ENCODE assay signal across 12 mouse cellular contexts in genomic region chr2:73560445-73560844, GRCm38 (mm10). TPM values are rescaled to one million over a fixed set of nuclear protein-coding genes. Genes with fewer than 3 reads are reported as not detected.
DNase-seq lines count a peak whose midpoint lies in the region; ATAC-seq and TF ChIP-seq lines count a peak whose summit lies in the region.
"Had no signal": no experiment of that assay in that cellular context is flagged by ENCODE, and none has a peak within 500 bp of the region (broad histone marks: within the 10 kb centered on the region; RNA-seq: fewer than 3 reads in every experiment).

No protein-coding gene starts in this region.

- peak overlapping the region; percentile 34 for H3K4me3 ChIP-seq in lung, embryonic 14.5 days (ENCODE audit: low read depth, low read length)
- H3K4me3 ChIP-seq in lung, adult 2 months (replicated peaks; ENCODE audit: extremely low read depth, low read depth, low read length): no peak overlapping the region
- peak overlapping the region; percentile 38 for H3K4me3 ChIP-seq in forebrain, embryonic 16.5 days (replicated peaks; ENCODE audit: low read length)
- H3K4me3 ChIP-seq in liver, embryonic 15.5 days (replicated peaks): no peak overlapping the region; the same call in 1 of the 2 replicates
- peak overlapping the region; percentile 42 for H3K4me3 ChIP-seq in stomach, embryonic 16.5 days (replicated peaks; ENCODE audit: low read length)

- ATAC-seq in lung, embryonic 14.5 days (ENCODE audit: insufficient read depth): 0 out of 2 replicates have a peak, but pooled peaks have one; percentile 19
- ATAC-seq in forebrain, embryonic 16.5 days: no peak
- no peak for ATAC-seq in liver, embryonic 15.5 days (ENCODE audit: insufficient read depth)
- ATAC-seq in stomach, embryonic 16.5 days (ENCODE audit: insufficient read depth, low FRiP score): no peak
- ATAC-seq in erythroblast, adult 5-6 weeks (replicated peaks; ENCODE audit: low FRiP score, poor library complexity, severe bottlenecking): no peak
- ATAC-seq: Patski had no signal

- H3K9me3 ChIP-seq in lung, embryonic 14.5 days (ENCODE audit: low read depth, low read length): no peaks in the 10 kb centered on the region
- no peaks in the 10 kb centered on the region for H3K9me3 ChIP-seq in forebrain, embryonic 16.5 days (ENCODE audit: control insufficient read depth, low read length)
- H3K9me3 ChIP-seq in liver, embryonic 15.5 days (replicated peaks): no peaks in the 10 kb centered on the region
- H3K9me3 ChIP-seq in stomach, embryonic 16.5 days (replicated peaks; ENCODE audit: control insufficient read depth, low read length): no peaks in the 10 kb centered on the region

- peak overlapping the region; percentile 67 for H3K4me2 ChIP-seq in lung, embryonic 14.5 days
- H3K4me2 ChIP-seq in forebrain, embryonic 16.5 days (ENCODE audit: low read length): peak overlapping the region; percentile 64
- H3K4me2 ChIP-seq in liver, embryonic 15.5 days: peak overlapping the region; percentile 58
- H3K4me2 ChIP-seq in stomach, embryonic 16.5 days (ENCODE audit: low read depth, low read length): peak overlapping the region; percentile 82

- H3K27ac ChIP-seq in lung, embryonic 14.5 days (ENCODE audit: low read depth): no peak overlapping the region
- H3K27ac ChIP-seq in forebrain, embryonic 16.5 days (ENCODE audit: low read length): no peak overlapping the region
- H3K27ac ChIP-seq in liver, embryonic 15.5 days (replicated peaks): no peak overlapping the region
- no peak overlapping the region for H3K27ac ChIP-seq in stomach, embryonic 16.5 days (ENCODE audit: low read length)

- TF ChIP-seq CTCF in lung, embryonic 14.5 days (IDR thresholded peaks at IDR 0.05; ENCODE audit: low read depth): no peak
- no peak for TF ChIP-seq CTCF in lung, adult 2 months (IDR thresholded peaks at IDR 0.05; ENCODE audit: insufficient read depth, low read length)

- peak overlapping the region; percentile 34; the same call in 1 of the 2 replicates for H3K9ac ChIP-seq in lung, embryonic 14.5 days
- no peak overlapping the region for H3K9ac ChIP-seq in forebrain, embryonic 16.5 days (replicated peaks; ENCODE audit: low read depth, low read length)
- no peak overlapping the region for H3K9ac ChIP-seq in liver, embryonic 15.5 days
- no peak overlapping the region for H3K9ac ChIP-seq in stomach, embryonic 16.5 days (ENCODE audit: low read length)

- H3K27me3 ChIP-seq in lung, embryonic 14.5 days (ENCODE audit: insufficient read depth, low read length): no peaks in the 10 kb centered on the region
- H3K27me3 ChIP-seq in forebrain, embryonic 16.5 days (replicated peaks; ENCODE audit: control insufficient read depth, insufficient read depth, low read length): no peaks in the 10 kb centered on the region
- H3K27me3 ChIP-seq in liver, embryonic 15.5 days: peaks cover 6% of the 10 kb centered on the region; the same call in 1 of the 2 replicates
- H3K27me3 ChIP-seq in stomach, embryonic 16.5 days (ENCODE audit: control insufficient read depth, insufficient read depth, low read length): no peaks in the 10 kb centered on the region
- H3K27me3 ChIP-seq: Patski had no signal

- no peaks in the 10 kb centered on the region for H3K36me3 ChIP-seq in lung, embryonic 14.5 days (ENCODE audit: insufficient read depth)
- no peaks in the 10 kb centered on the region for H3K36me3 ChIP-seq in forebrain, embryonic 16.5 days (ENCODE audit: control insufficient read depth, insufficient read depth)
- no peaks in the 10 kb centered on the region for H3K36me3 ChIP-seq in liver, embryonic 15.5 days (replicated peaks)
- H3K36me3 ChIP-seq in stomach, embryonic 16.5 days (ENCODE audit: control insufficient read depth, insufficient read depth, low read length): no peaks in the 10 kb centered on the region

- TF ChIP-seq POLR2A in lung, adult 2 months (IDR thresholded peaks at IDR 0.05; ENCODE audit: borderline replicate concordance, extremely low read depth, low read depth, low read length): no peak

- DNase-seq in lung, embryonic 14.5 days: peak; percentile 39
- DNase-seq in lung, adult 2 months: no peak
- no peak for DNase-seq in cerebellum, postnatal 10 days
- DNase-seq in frontal cortex, adult 2 months (ENCODE audit: extremely low spot score in 1 of 2, low spot score in 1 of 2): no peak
- DNase-seq: cerebellum, adult 18-20 months; gastrocnemius, postnatal 25 days; left cerebral cortex, postnatal 4 days had no signal

- WGBS in lung, embryonic 14.5 days: 27% methylated on average over 7 of the region's 7 CpGs
- 52% methylated on average over 7 of the region's 7 CpGs for WGBS in lung, adult 2 months
- WGBS in forebrain, embryonic 16.5 days: 45% methylated on average over 7 of the region's 7 CpGs
- 56% methylated on average over 7 of the region's 7 CpGs for WGBS in liver, embryonic 15.5 days (ENCODE audit: insufficient replicate concordance)
- 50% methylated on average over 7 of the region's 7 CpGs for WGBS in stomach, embryonic 16.5 days

- H3K4me1 ChIP-seq in lung, embryonic 14.5 days (ENCODE audit: insufficient read depth): no peaks in the 10 kb centered on the region
- H3K4me1 ChIP-seq in lung, adult 2 months (ENCODE audit: control insufficient read depth, insufficient read depth, low read length): peaks cover 3% of the 10 kb centered on the region; the same call in 1 of the 2 replicates
- H3K4me1 ChIP-seq in forebrain, embryonic 16.5 days (replicated peaks; ENCODE audit: control insufficient read depth, insufficient read depth, low read length): peaks cover 9% of the 10 kb centered on the region
- peaks cover 15% of the 10 kb centered on the region for H3K4me1 ChIP-seq in liver, embryonic 15.5 days (replicated peaks)
- H3K4me1 ChIP-seq in stomach, embryonic 16.5 days (ENCODE audit: control insufficient read depth, insufficient read depth, low read length): peaks cover 9% of the 10 kb centered on the region

RNA-seq across cellular contexts. Expression of gene Chrna1, which starts 19.7 kb away (rescaled TPM):
- polyA plus RNA-seq in lung, embryonic 14.5 days (2014; fragmentation: Nextera tagmentation; extraction: Ambion mirVana): 0.05 and 0.26 TPM in 2 replicates
- polyA plus RNA-seq in lung, adult 2 months (2012; rRNA removed): 0.66 TPM in 1 of 2 replicates, not detected in the other
- 0.09 and 0.10 TPM in 2 replicates for polyA plus RNA-seq in forebrain, embryonic 16.5 days (2015; fragmentation: Nextera tagmentation; extraction: Ambion mirVana)
- polyA plus RNA-seq in liver, embryonic 15.5 days (2015; fragmentation: Nextera tagmentation; extraction: Ambion mirVana): 0.30 and 0.53 TPM in 2 replicates
- polyA plus RNA-seq in stomach, embryonic 16.5 days (2015; fragmentation: Nextera tagmentation; extraction: Ambion mirVana): 0.16 and 1.7 TPM in 2 replicates
- polyA plus RNA-seq in frontal cortex, adult 2 months (2012; rRNA removed): 0.06 and 0.10 TPM in 2 replicates
- total RNA-seq in erythroblast, adult 5-6 weeks (2015; ENCODE audit: low replicate concordance): 0.38 and 0.84 TPM in 2 replicates
- 0.17 and 1.3 TPM in 2 replicates for total RNA-seq in erythroblast, adult 5-6 weeks (2017; ENCODE audit: low replicate concordance)

RNA-seq across cellular contexts. Expression of gene Wipf1, which starts 30.9 kb away (rescaled TPM):
- 14.8 and 15.8 TPM in 2 replicates for polyA plus RNA-seq in lung, embryonic 14.5 days (2014; fragmentation: Nextera tagmentation; extraction: Ambion mirVana)
- 23.1 and 23.8 TPM in 2 replicates for polyA plus RNA-seq in lung, adult 2 months (2012; rRNA removed)
- 1.8 and 2.3 TPM in 2 replicates for polyA plus RNA-seq in forebrain, embryonic 16.5 days (2015; fragmentation: Nextera tagmentation; extraction: Ambion mirVana)
- polyA plus RNA-seq in liver, embryonic 15.5 days (2015; fragmentation: Nextera tagmentation; extraction: Ambion mirVana): 3.5 and 3.8 TPM in 2 replicates
- 5.6 and 7.0 TPM in 2 replicates for polyA plus RNA-seq in stomach, embryonic 16.5 days (2015; fragmentation: Nextera tagmentation; extraction: Ambion mirVana)
- polyA plus RNA-seq in frontal cortex, adult 2 months (2012; rRNA removed): 5.1 and 5.3 TPM in 2 replicates
- 17.3 and 23.6 TPM in 2 replicates for total RNA-seq in erythroblast, adult 5-6 weeks (2015; ENCODE audit: low replicate concordance)
- 4.5 and 4.7 TPM in 2 replicates for total RNA-seq in erythroblast, adult 5-6 weeks (2017; ENCODE audit: low replicate concordance)

Comparison
In these comparisons a context has a peak if more than half of its experiments do, and no peak if none do; other contexts are left out.
1. H3K4me3 ChIP-seq: peak in lung, embryonic 14.5 days (single experiment), forebrain, embryonic 16.5 days (single experiment) and stomach, embryonic 16.5 days (single experiment); none in lung, adult 2 months (single experiment) and liver, embryonic 15.5 days (single experiment).
2. Peak in every context shown above with its lines, with median percentiles within 50 percentile points of each other: H3K4me2 ChIP-seq.